Mouse (Mus musculus): ENCODE measurements around the gene Fgfr2.

Fgfr2 gene

DNA sequence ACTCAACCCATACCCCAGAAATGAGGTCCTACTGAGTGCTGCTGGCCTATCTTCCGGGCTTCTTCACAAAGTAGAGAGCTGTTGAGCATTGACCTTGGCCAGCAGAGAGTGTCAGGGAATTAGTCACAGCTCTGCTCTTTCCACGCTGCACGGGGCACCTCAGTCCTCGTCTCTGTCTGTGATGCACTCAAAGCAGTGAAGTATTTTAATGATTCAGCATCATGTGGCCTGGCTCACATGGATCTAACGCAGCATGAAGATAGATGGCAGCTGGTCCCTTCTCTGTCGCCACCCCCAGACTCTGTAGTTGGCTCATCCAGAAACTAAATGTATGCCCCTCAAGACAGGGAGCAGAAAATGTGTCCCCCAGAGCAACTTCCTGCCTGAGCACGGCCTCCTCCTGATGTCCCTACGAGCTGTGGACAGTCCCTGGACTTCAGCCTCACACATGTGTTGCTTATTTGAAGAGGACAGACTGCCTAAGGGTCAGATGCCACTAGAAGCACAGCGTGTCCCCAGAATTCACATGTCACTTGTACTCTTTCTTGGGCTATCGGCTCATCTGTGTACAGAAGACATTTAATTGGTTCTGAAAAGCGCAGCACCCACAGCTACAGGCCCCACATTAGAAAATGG lies 697.7 kb downstream of the Fgfr2 start:
- DNase-seq = no peak

DNA sequence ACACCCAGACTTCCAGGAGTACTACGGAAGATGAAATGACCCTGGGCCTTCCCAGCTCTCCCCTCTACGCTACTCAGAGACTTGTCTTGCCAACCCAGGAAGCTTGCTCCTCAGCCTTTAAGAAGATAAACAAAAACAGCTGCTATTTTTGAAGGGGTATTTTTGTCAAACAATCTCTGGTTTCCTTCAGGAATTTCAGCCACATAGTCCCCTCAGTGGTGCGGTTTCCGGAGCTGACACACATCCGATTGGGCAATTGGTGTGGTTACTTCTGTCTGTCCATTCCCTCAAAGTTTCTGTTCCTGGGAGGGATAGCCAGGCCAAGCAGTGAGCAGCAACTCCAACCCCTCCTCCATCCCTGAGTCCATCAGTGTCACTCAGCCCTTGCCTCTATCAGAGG lies 699.6 kb downstream of the Fgfr2 start:
- DNase-seq = no peak

DNA sequence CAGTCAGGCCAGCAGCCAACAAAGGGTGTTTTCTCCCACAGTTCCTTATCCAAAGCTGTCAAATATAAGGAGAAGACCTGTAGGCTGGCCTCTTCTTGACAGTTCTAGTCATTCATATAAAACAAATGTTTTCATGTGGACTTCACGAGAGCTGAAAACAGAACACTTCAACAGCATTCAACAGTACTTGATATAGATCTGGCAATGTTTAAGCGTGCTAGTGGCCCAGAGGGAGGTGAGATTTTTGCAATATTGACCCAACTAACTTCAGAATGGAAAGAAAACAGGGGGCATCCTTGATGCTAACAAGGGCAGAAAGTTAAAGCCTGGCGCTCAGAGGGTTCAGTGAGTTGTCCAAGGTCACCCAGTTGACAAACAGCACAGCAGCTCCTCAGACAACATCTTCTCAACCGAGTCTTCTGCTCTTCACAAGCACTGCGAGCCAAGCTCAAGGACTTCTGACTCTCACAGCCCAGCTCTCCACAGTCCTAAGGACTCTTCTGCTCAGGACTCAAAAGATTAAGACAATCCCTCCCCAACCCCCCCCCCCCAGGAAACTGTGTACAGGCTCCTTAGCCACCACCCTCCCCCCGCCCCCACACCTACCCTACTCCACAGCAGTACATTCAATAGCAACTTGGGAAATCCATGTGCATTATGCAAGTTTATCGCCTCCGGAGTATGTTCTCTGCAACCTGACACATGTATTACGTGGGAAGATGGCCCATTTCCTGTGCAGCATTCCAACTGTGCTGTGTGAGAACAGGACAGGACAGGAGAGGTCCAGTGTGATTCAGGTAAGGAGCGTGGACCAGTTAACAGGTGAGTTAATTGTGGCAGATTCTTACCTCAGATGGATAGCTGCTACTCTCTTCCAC lies 703.5 kb downstream of the Fgfr2 start:
- DNase-seq = no peak

GRCm38 (mm10) chr7:132416866-132417265 lies 706.3 kb downstream of the Fgfr2 start:
- no peak for DNase-seq

DNA sequence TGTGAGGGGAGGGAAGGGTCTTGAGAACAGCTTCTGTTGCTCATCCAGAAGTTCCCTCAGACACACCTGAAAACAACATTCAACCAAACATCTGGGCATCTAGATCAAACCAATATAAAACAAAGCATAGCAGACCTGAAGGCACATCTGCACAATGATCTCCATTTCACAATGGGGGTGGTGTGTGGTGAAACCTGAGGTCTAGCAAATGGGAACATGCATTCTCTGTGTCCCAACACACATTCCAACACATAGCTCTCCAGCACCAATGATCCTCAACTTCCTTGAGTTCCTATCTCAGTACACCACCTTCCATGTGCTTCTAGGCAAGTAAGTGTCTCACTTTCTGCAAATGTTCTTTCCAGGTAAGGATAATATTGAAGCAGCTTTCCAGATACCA lies 707.3 kb downstream of the Fgfr2 start:
- no peak for DNase-seq

DNA sequence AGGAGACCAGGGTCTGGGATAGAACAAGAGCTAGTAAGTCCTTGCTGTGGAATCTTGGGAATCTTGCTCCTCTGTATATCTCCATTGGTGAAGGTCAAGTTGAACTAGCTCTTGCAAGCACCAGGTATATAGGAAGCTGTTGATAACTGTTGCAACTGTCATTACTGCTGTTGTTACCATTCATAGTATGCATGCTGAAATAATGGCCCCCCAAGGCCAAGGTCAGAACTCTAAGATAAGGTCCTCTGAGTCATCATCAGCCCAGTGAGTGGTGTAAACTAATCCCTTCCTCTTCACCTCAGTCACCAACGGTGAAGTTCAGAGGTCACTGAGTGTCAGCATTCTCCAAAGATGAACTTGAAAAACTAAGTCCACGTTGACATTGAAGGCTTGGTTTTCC lies 710.6 kb downstream of the Fgfr2 start:
- DNase-seq = no peak

GRCm38 (mm10) chr7:132411708-132412107 lies 711.4 kb downstream of the Fgfr2 start:
- no peak for DNase-seq

DNA sequence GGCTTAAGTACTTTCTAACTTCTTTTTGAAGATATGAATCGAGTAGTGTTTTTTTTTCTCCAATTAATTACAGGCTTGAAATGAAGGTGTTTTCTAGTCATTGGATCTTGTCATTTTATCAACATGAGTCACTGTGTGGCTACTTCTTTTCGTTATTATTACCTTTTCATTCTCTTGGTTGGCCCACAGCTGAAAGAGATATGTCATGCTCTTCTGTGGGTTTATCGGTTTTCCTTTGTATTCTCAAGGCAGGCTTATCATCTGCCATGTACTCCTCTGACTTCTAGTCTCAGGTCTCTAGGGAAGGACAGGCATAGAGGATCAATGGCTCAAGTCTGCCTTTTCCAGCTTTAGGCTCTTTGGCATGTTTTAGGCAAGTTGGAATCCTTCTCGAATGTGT lies 712.2 kb downstream of the Fgfr2 start:
- no peak for DNase-seq

DNA sequence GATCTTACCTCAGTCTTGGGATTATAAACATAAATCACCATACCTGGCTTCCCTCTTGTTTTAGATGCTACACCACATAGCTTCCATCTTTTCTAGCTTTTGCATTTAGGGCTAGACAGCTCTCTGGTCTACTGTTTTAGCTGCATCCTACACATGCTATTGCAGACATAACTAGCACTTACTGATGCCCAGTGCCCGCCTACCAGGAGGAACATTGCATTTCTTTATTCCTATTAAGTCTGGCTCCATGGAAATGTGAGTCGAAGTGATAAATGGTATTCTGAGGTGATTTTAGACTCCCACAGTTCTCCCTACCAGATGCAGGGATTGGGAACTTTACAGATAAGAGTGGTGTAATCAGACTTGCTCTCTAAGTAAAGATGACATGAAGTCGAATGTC lies 713.3 kb downstream of the Fgfr2 start:
- DNase-seq = no peak

DNA sequence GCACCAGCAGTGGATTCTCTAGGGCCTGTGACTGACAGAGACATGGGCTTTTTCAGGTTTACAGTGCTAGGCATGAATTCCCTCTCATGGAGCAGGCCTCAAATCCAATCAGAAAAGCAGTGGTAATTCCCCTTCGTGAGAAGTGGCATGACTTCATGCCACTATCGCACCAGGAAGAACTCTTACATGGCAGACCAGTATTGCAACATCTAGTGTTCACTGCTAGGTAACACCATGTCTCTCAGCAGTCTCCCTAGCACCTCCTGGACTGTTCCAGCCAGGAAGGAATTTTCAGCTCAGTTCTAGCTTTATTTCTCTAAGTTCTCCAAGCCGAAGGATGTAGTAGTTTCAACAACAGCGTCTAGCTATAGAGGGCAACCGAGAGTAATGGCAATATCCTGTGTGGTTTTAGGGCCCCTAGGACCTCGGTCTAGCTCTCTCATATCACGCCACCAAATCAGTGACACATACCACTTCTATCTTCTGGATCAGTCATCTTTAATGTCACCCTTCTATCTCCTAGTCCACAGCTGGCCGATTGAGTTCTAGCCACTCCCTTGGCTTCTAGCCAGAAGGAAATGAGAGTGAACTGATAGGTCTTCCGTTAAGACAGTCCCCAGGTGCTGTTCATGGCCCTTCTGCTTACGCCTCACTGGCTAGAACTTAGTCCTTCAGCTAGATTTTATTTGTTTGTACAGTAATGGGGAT lies 720.6 kb downstream of the Fgfr2 start:
- peak; percentile 21 for DNase-seq

GRCm38 (mm10) chr7:132398487-132398886 lies 724.7 kb downstream of the Fgfr2 start:
- DNase-seq = no peak

GRCm38 (mm10) chr7:132396661-132397322 lies 726.4 kb downstream of the Fgfr2 start:
- peak; percentile 20 for DNase-seq

GRCm38 (mm10) chr7:132393582-132394175 lies 729.5 kb downstream of the Fgfr2 start:
- no peak for DNase-seq

DNA sequence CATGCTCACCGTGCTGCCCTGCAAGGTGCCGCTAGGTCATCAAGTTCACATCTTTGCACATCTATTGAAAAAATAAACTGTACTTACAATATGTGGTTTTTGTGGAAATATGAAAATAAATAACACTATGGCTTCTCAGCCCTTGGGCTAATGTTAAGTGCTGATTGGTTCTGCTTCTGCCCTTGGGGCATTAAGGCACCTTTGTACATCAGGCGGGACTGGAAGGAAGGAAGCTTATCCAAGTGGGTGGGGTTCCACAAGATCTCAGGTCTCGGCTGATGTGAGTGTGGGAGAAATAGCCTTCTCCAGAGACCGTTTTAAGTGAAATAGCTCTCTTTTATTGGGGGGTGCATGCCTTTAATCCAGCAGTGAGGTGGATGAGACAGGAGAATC lies 730.1 kb downstream of the Fgfr2 start:
- no peak for DNase-seq

DNA sequence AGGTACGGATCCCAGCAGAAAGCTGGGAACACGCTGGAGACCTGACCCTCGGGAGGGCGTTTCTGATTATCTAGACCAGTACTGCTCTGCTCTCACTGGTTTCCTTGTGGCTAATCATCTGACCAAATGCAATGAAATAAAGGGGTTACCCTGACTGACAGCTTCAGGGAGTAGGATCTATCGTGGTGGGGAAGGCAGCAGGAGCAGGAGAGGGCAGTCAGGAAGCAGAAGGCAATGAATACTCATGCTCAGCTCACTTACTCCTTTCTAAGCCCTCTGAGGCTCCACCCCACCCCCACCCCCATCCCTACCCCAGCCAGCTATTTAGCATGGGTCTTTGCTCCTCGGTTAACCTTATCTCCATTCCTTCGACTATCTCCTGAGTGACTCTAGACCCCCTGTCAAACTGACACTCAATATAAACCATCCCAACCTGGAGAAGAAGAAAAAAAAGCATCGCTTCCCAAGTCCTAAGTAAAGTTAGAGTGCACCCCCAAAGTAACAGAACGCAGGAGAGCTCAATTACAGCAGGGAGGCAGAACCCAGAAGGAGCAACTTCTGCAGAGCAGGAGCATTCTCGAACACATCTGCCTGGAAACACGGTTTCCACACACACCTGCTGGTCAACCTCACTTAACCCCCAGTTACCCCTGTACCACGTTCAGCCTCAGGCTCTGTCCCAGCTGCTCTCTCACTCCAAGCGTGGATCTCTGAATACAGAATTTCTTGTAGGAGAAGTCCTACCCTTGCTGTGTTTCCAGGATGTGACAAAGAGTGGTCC lies 730.7 kb downstream of the Fgfr2 start:
- DNase-seq = no peak

DNA sequence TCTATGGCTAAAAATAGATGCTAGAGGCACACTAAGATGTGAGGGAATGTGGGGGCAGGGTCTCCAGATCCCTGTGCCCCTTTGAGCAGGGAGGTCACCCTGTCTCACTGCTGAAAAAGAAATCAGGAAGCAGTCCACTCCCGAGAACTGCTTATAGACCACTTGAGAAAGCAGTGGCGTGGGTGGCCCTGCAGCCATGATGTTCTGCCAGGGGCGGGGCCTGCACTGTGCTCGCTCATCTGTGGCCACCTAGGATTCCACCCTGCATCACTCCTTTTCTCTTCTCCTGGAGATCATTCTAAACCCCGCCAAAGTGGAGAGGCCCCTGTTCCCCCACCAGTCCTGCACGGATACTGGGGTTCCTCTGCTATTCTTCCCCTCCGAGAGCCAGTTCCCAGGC lies 733.7 kb downstream of the Fgfr2 start:
- no peak for DNase-seq

GRCm38 (mm10) chr7:132387507-132387906 lies 735.6 kb downstream of the Fgfr2 start:
- no peak for DNase-seq

GRCm38 (mm10) chr7:132386316-132386715 lies 736.8 kb downstream of the Fgfr2 start:
- DNase-seq = no peak

DNA sequence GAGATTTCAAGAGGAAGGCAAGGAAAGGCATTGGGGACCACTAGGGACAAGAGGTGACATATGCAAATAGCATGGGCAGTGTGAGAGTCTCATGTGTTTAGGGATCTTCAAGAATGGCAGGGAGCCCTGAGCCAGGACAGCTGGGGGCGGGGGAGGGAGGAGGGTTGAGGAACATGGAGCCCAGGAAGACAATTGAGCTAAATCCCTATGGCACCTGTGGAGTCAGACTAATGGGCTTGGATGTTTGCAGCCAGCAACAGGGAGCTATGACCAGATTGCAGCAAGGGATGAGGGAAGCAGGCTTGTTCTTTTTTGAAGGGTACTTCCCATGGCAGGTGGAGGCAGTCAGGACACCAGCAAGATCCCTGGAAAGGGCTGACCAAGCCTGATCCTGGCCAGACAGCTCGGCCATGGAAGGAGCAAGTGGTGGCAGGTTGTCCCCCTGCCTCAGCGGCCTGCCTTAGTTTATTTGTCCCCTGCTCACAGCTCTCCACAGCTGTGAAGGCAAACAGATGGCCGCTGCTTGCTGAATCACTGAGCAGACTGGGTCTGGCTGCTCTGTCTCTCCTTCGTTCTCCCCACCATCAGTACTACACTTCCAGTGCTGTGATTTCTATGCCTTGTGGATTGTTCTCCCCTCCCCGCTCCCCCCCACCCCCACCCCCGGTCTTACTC lies 737.6 kb downstream of the Fgfr2 start:
- DNase-seq = no peak

GRCm38 (mm10) chr7:132384736-132385455 lies 738.3 kb downstream of the Fgfr2 start:
- no peak for DNase-seq
